Mouse (Mus musculus) small intestine, adult 2 months (tissue): ENCODE results near the gene C77080. TPM values are rescaled to one million over a fixed set of nuclear protein-coding genes. Genes with fewer than 3 reads are reported as not detected.
A peak's percentile ranks its signal among the peaks of the same experiment; 100 is the strongest.

Experiments
- H3K27ac ChIP-seq: fragments of 200-500 bp; 2 replicates; pipeline ENCODE4 v1.5.1; 2012; ENCODE audit warnings: low read depth, low read length, control low read depth, inconsistent platforms; ENCODE audit not compliant: insufficient read depth
- H3K27me3 ChIP-seq: fragments of 200-500 bp; 2 replicates; pipeline ENCODE4 v1.6.1; 2012; ENCODE audit warnings: mild to moderate bottlenecking, moderate library complexity, low read length, inconsistent platforms; ENCODE audit not compliant: control insufficient read depth, insufficient read depth
- H3K36me3 ChIP-seq: fragments of 200-500 bp; 2 replicates; pipeline ENCODE4 v1.6.1; 2012; ENCODE audit warnings: mild to moderate bottlenecking, low read length, control low read depth, inconsistent platforms; ENCODE audit not compliant: control insufficient read depth, insufficient read depth
- H3K4me1 ChIP-seq: fragments of 200-500 bp; 2 replicates; pipeline ENCODE4 v1.6.1; 2012; ENCODE audit warnings: low read length, inconsistent platforms, mixed read lengths; ENCODE audit not compliant: control insufficient read depth, insufficient read depth, insufficient read length
- H3K4me3 ChIP-seq: fragments of 200-500 bp; 2 replicates; pipeline ENCODE4 v1.5.1; 2012; ENCODE audit warnings: low read depth, mild to moderate bottlenecking, control low read depth, inconsistent platforms, low read length, moderate library complexity
- CTCF ChIP-seq: fragments of 200-500 bp; IDR thresholded peaks from 2 replicates; pipeline ENCODE4 v1.5.1; 2012; ENCODE audit warnings: low read depth, mild to moderate bottlenecking, control low read depth, inconsistent platforms, low read length, moderate library complexity, mixed read lengths; ENCODE audit not compliant: insufficient replicate concordance, insufficient read length; ENCODE audit errors: extremely low read depth
- POLR2A ChIP-seq: fragments of 200-500 bp; IDR thresholded peaks from 2 replicates; pipeline ENCODE4 v1.6.1; 2012; ENCODE audit warnings: low read depth, mild to moderate bottlenecking, control low read depth, inconsistent platforms, low read length, moderate library complexity
- WGBS: fragments of 180-500 bp; shearing (Covaris S2); methylation state at CpG from one replicate; pipeline ENCODE4 v1.1.7; 2018; 5-methylcytosine and 5-hydroxymethylcytosine counted together
- polyA plus RNA-seq: library from polyadenylated mRNA; depleted of rRNA; stranded (reverse); fragments of >200 nt; gene quantifications from 2 replicates; pipeline ENCODE4 v1.2.3, GENCODE M21; 2012

Gene C77080
- polyA plus RNA-seq, 1 experiment: 267 TPM

GRCm38 (mm10) chr4:129271991-129272755 is 11.0 kb upstream of the C77080 start:
- Histone ChIP-seq H3K36me3 (no peaks in the 10 kb centered on the region), H3K4me1 (peaks cover 11% of the 10 kb centered on the region; the same call in 1 of the 2 replicates), H3K27me3 (no peaks in the 10 kb centered on the region), H3K4me3 (peak overlapping the region; percentile 50), H3K27ac (peak overlapping the region; percentile 95)
- WGBS: 10% methylated on average over 15 of the region's 15 CpGs
- TF ChIP-seq POLR2A (peak; percentile 87; the same call in 1 of the 2 replicates), CTCF (no peak)

DNA sequence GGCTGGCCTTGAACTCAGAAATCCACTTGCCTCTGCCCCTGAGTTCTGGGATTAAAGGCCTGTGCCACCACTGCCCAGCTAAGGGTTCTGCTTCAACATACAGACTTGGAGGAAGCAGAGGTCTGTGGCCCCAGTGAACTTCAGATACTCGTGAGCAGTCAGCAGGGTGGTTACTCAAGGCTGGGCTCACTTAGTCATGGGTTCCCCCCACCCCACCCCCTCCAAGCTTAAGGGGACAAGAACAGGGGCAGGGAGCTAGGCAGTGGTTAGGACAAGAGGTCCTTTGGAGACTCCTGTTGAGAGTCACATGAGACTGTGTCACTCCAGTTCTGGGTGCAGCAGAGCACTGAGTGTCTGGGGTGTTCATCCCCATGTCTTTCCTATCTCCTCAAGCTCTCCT is 7.5 kb upstream of the C77080 start:
- Histone ChIP-seq H3K36me3 (no peaks in the 10 kb centered on the region), H3K4me3 (no peak overlapping the region), H3K4me1 (peaks cover 17% of the 10 kb centered on the region; the same call in 1 of the 2 replicates), H3K27ac (no peak overlapping the region), H3K27me3 (no peaks in the 10 kb centered on the region)
- WGBS: 50% methylated on average over 1 of the region's 1 CpGs
- TF ChIP-seq CTCF: no peak
- no peak for TF ChIP-seq POLR2A

DNA sequence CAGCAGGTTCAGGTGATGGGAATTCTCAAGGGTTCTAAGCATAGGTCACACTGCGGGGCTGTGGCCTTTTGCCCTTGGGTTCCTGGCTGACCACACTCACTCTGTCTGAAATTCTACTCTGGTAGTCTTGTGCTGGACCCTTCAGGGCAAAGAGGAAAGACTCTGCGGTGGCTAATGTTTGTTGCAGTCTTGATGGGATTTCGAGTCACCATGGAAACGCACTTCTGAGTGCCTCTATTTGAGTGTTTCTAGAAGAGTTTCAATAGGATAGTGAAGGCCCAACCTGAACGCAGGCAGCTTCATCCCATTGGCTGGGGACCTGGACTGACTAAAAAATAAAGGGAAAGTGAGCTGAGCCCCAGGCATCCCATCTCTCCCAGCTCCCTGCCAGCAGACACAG is 5.6 kb upstream of the C77080 start:
- H3K4me3 ChIP-seq: no peak overlapping the region
- 86% methylated on average over 5 of the region's 5 CpGs for WGBS
- peaks cover 15% of the 10 kb centered on the region for H3K4me1 ChIP-seq
- no peaks in the 10 kb centered on the region for H3K36me3 ChIP-seq
- no peak overlapping the region for H3K27ac ChIP-seq
- no peaks in the 10 kb centered on the region for H3K27me3 ChIP-seq
- TF ChIP-seq POLR2A (no peak), CTCF (no peak)

- Histone ChIP-seq H3K27ac (no peak overlapping the region), H3K36me3 (no peaks in the 10 kb centered on the region), H3K4me3 (no peak overlapping the region), H3K27me3 (no peaks in the 10 kb centered on the region), H3K4me1 (peaks cover 13% of the 10 kb centered on the region)
- 73% methylated on average over 4 of the region's 4 CpGs for WGBS
- TF ChIP-seq POLR2A: no peak
- TF ChIP-seq CTCF: no peak
Measured at GRCm38 (mm10) chr4:129266191-129266590, 5.0 kb upstream of the C77080 start.

DNA sequence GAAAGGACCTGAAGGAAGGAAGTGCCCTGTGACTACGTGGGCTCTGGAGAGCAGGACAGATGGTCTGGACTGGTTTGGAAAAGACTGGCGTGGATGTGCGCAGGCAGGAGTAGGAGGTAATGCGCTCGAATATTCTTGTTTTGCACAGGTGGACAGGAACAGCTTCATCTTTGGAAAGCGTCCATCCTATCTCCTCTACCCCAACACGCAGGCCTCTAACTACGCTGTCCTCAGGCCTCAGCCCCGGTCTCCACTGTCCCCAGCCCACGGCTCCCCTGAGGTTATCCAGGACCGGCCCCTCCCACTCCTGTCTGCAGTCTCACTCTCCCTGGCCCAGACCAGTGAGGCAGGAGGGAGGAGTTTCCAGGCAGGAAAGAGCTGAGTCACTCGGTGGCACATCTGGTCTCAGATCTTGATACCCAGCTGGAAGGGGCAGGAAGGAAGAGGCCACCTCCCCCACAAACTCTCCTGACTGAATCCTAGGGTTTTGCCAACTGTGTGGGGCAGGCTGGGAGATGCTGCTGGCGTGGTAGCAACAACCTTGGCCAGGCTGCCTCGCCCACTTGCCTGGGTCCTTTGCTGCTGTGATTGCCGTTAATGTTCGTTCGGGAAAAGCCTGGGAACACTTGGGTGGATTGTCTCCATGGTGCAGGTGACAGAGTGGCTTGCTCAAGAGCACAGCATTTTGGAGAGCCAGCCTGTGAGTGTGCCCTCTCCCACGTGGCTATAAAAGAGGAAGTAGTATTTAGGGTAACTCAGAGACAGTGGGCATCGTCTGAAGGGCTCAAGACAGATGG is 2.2 kb upstream of the C77080 start:
- Histone ChIP-seq H3K27me3 (no peaks in the 10 kb centered on the region), H3K4me3 (peak overlapping the region; percentile 36), H3K36me3 (no peaks in the 10 kb centered on the region), H3K4me1 (peaks cover 15% of the 10 kb centered on the region), H3K27ac (0 out of 2 replicates have a peak overlapping the region, but pooled peaks have one; percentile 10)
- TF ChIP-seq CTCF (no peak), POLR2A (no peak)
- WGBS: 21% methylated on average over 19 of the region's 19 CpGs

GRCm38 (mm10) chr4:129260678-129261077 is 526 bp downstream of the C77080 start:
- Histone ChIP-seq H3K27ac (no peak overlapping the region), H3K4me1 (peaks cover 19% of the 10 kb centered on the region), H3K4me3 (no peak overlapping the region), H3K27me3 (no peaks in the 10 kb centered on the region), H3K36me3 (no peaks in the 10 kb centered on the region)
- TF ChIP-seq CTCF (no peak), POLR2A (no peak)
- WGBS: 51% methylated on average over 6 of the region's 6 CpGs

DNA sequence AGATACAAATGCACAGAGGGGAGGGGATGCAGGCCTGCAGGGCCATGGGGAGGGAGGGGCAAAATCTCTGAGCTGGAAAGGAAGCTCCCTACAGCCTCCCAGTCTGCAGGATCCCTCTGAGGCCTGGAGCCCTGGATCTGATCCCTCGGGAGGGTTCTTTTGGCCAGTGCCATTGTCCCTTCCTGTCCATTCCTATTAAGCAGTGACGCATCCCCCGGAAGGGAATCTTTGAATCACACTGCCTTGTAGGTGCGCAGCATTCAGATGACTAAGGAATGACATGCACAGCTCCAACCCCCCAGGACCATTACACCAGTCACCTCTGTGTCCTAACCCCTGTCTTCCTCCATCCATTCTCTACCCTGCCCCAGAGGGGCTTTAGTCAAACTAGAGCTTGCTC is 2.1 kb downstream of the C77080 start:
- Histone ChIP-seq H3K27ac (no peak overlapping the region), H3K27me3 (no peaks in the 10 kb centered on the region), H3K4me1 (peaks cover 16% of the 10 kb centered on the region), H3K36me3 (no peaks in the 10 kb centered on the region), H3K4me3 (no peak overlapping the region)
- 85% methylated on average over 4 of the region's 4 CpGs for WGBS
- TF ChIP-seq CTCF (no peak), POLR2A (no peak)
